Comparison of ENCODE assay signal across 8 mouse cellular contexts in genomic region chr7:25178317-25178716, GRCm38 (mm10). TPM values are rescaled to one million over a fixed set of nuclear protein-coding genes. Genes with fewer than 3 reads are reported as not detected.
DNase-seq lines count a peak whose midpoint lies in the region; ATAC-seq and TF ChIP-seq lines count a peak whose summit lies in the region.

No protein-coding gene starts in this region.

- no peak for TF ChIP-seq POLR2A in MEL (IDR thresholded peaks at IDR 0.05; ENCODE audit: control insufficient read depth in 1 of 2, insufficient read depth in 1 of 2, low read depth in 1 of 2, low read length in 2 of 2, poor library complexity in 1 of 2)

- no peak for ATAC-seq in forebrain, postnatal 0 days
- no peak for ATAC-seq in liver, postnatal 0 days

- no peak for TF ChIP-seq RAD21 in MEL (IDR thresholded peaks at IDR 0.05; ENCODE audit: low read depth, low read length)

- H3K79me2 ChIP-seq in MEL (ENCODE audit: control insufficient read depth, insufficient read depth, low read length, poor library complexity): no peaks in the 10 kb centered on the region; the same call in 1 of the 2 replicates

- H3K4me2 ChIP-seq in forebrain, postnatal 0 days (ENCODE audit: low read depth): peak overlapping the region; percentile 66
- H3K4me2 ChIP-seq in liver, postnatal 0 days (ENCODE audit: low read depth, low read length): 0 out of 2 replicates have a peak overlapping the region, but pooled peaks have one; percentile 65

- H3K4me3 ChIP-seq in heart, embryonic 10.5 days: peak overlapping the region; percentile 60
- peak overlapping the region; percentile 55 for H3K4me3 ChIP-seq in MEL (ENCODE audit: control insufficient read depth in 1 of 2, insufficient read depth in 1 of 2, low read depth in 2 of 2, low read length in 2 of 2)
- peak overlapping the region; percentile 71 for H3K4me3 ChIP-seq in forebrain, postnatal 0 days (ENCODE audit: low read depth, low read length)
- H3K4me3 ChIP-seq in liver, postnatal 0 days (ENCODE audit: low read depth, low read length): peak overlapping the region; percentile 42; the same call in 1 of the 2 replicates

- peaks cover 100% of the 10 kb centered on the region for H3K27me3 ChIP-seq in heart, embryonic 10.5 days (ENCODE audit: insufficient read depth, poor library complexity, severe bottlenecking)
- H3K27me3 ChIP-seq in MEL (ENCODE audit: control insufficient read depth in 1 of 2, insufficient read depth in 2 of 2, low read length in 2 of 2): no peaks in the 10 kb centered on the region; a peak in 1 of 4 replicates
- H3K27me3 ChIP-seq in forebrain, postnatal 0 days (ENCODE audit: insufficient read depth, low read length): peaks cover 8% of the 10 kb centered on the region; the same call in 1 of the 2 replicates
- peaks cover 73% of the 10 kb centered on the region for H3K27me3 ChIP-seq in liver, postnatal 0 days (ENCODE audit: insufficient read depth, low read length)

- no peaks in the 10 kb centered on the region for H3K9me3 ChIP-seq in heart, embryonic 10.5 days
- no peaks in the 10 kb centered on the region for H3K9me3 ChIP-seq in MEL (replicated peaks; ENCODE audit: insufficient read depth, low read length)
- no peaks in the 10 kb centered on the region for H3K9me3 ChIP-seq in forebrain, postnatal 0 days (ENCODE audit: low read length)
- no peaks in the 10 kb centered on the region for H3K9me3 ChIP-seq in liver, postnatal 0 days (ENCODE audit: low read length)

- H3K27ac ChIP-seq in heart, embryonic 10.5 days: no peak overlapping the region
- no peak overlapping the region for H3K27ac ChIP-seq in MEL (ENCODE audit: control insufficient read depth, low read depth, low read length)
- peak overlapping the region; percentile 99 for H3K27ac ChIP-seq in forebrain, postnatal 0 days (ENCODE audit: low read depth, low read length)
- H3K27ac ChIP-seq in liver, postnatal 0 days (ENCODE audit: low read depth): no peak overlapping the region

- 2% methylated on average over 15 of the region's 17 CpGs for WGBS in heart, embryonic 10.5 days
- WGBS in forebrain, postnatal 0 days: 1% methylated on average over 17 of the region's 17 CpGs
- 4% methylated on average over 16 of the region's 17 CpGs for WGBS in liver, postnatal 0 days (ENCODE audit: insufficient replicate concordance)

- no peaks in the 10 kb centered on the region for H3K36me3 ChIP-seq in heart, embryonic 10.5 days
- H3K36me3 ChIP-seq in MEL (ENCODE audit: control insufficient read depth in 1 of 2, insufficient read depth in 2 of 2, low read length in 2 of 2): peaks cover 0 to 2% of the 10 kb centered on the region in 2 experiments; a peak in 1 of 4 replicates
- no peaks in the 10 kb centered on the region for H3K36me3 ChIP-seq in forebrain, postnatal 0 days (ENCODE audit: insufficient read depth)
- no peaks in the 10 kb centered on the region for H3K36me3 ChIP-seq in liver, postnatal 0 days (replicated peaks; ENCODE audit: insufficient read depth, low read length)

- H3K9ac ChIP-seq in MEL (ENCODE audit: control insufficient read depth, low read depth, low read length, poor library complexity, severe bottlenecking): peak overlapping the region; percentile 80
- peak overlapping the region; percentile 97 for H3K9ac ChIP-seq in forebrain, postnatal 0 days
- H3K9ac ChIP-seq in liver, postnatal 0 days (replicated peaks): no peak overlapping the region

- no peak for TF ChIP-seq EP300 in MEL (IDR thresholded peaks at IDR 0.05; ENCODE audit: low read depth in 1 of 2, low read length in 2 of 2)
- no peak for TF ChIP-seq EP300 in liver, postnatal 0 days (IDR thresholded peaks at IDR 0.05; ENCODE audit: low read depth)

- DNase-seq in heart, embryonic 10.5 days (ENCODE audit: low spot score): no peak
- no peak for DNase-seq in heart, adult 8-10 months (ENCODE audit: low spot score)
- peak; percentile 42 for DNase-seq in MEL (ENCODE audit: low read depth, low spot score)
- DNase-seq in forebrain, postnatal 0 days: peak; percentile 62
- DNase-seq in liver, postnatal 0 days: no peak
- DNase-seq in ovary, adult 18-20 months (ENCODE audit: low spot score): no peak
- no peak for DNase-seq in thymus, postnatal 4 days
- DNase-seq in yolk sac, embryonic 10.5 days (ENCODE audit: low spot score): no peak

- no peak for TF ChIP-seq CTCF in MEL (IDR thresholded peaks at IDR 0.05 in 2 of 3, conservative IDR thresholded peaks at IDR 0.05 in 1 of 3; ENCODE audit: control insufficient read depth in 1 of 3, insufficient read depth in 1 of 3, low read depth in 2 of 3, low read length in 3 of 3, poor library complexity in 1 of 3, severe bottlenecking in 1 of 3)
- TF ChIP-seq CTCF in forebrain, postnatal 0 days (IDR thresholded peaks at IDR 0.05; ENCODE audit: low read depth): no peak
- no peak for TF ChIP-seq CTCF in liver, postnatal 0 days (IDR thresholded peaks at IDR 0.05; ENCODE audit: low read depth)

- H3K4me1 ChIP-seq in heart, embryonic 10.5 days: peaks cover 26% of the 10 kb centered on the region
- H3K4me1 ChIP-seq in MEL (ENCODE audit: control insufficient read depth in 1 of 2, insufficient read depth in 2 of 2, low read length in 2 of 2): peaks cover 0 to 6% of the 10 kb centered on the region in 2 experiments; a peak in 2 of 4 replicates
- H3K4me1 ChIP-seq in forebrain, postnatal 0 days (ENCODE audit: insufficient read depth): peaks cover 16% of the 10 kb centered on the region
- H3K4me1 ChIP-seq in liver, postnatal 0 days (ENCODE audit: insufficient read depth): peaks cover 8% of the 10 kb centered on the region

TF ChIP-seq in MEL, 35 proteins besides CTCF, POLR2A, EP300 and RAD21:
- TF ChIP-seq MAX (IDR thresholded peaks at IDR 0.05; ENCODE audit: low read length) (no peak), UBTF (IDR thresholded peaks at IDR 0.05; ENCODE audit: borderline replicate concordance, insufficient read depth, low read depth, low read length) (0 out of 2 replicates have a peak, but pooled peaks have one; percentile 3), ZNF384 (IDR thresholded peaks at IDR 0.05; ENCODE audit: low read depth, low read length) (peak; percentile 49; the same call in 1 of the 2 replicates)

RNA-seq across cellular contexts. Expression of gene Pou2f2, which starts 1.2 kb away (rescaled TPM):
- 0.73 and 0.74 TPM in 2 replicates for polyA plus RNA-seq in heart, embryonic 10.5 days (2016; fragmentation: Nextera tagmentation; extraction: Ambion mirVana)
- under 1 TPM; 0.49 to 0.72 (median 0.55) TPM for total RNA-seq in heart, adult 8-10 months (2022)
- 0.73 and 0.75 TPM in 2 replicates for total RNA-seq in MEL (2012; rRNA removed)
- 1 to 10 TPM in 1 of 2 experiments, not detected in 1; 6.4 TPM for polyA plus RNA-seq in MEL (2012; ENCODE audit: insufficient read depth in 1 of 2, insufficient read length in 2 of 2, low read depth in 1 of 2, low replicate concordance in 2 of 2, missing spikeins in 1 of 2)
- total RNA-seq in forebrain, postnatal 0 days (2014; rRNA removed): 5.8 and 6.0 TPM in 2 replicates
- polyA plus RNA-seq in forebrain, postnatal 0 days (2015; fragmentation: Nextera tagmentation; extraction: Ambion mirVana): 9.8 and 21.2 TPM in 2 replicates
- 2.0 and 2.9 TPM in 2 replicates for polyA plus RNA-seq in liver, postnatal 0 days (2015; fragmentation: Nextera tagmentation; extraction: Ambion mirVana)

RNA-seq across cellular contexts. Expression of gene Dedd2, which starts 42.1 kb away (rescaled TPM):
- polyA plus RNA-seq in heart, embryonic 10.5 days (2016; fragmentation: Nextera tagmentation; extraction: Ambion mirVana): 6.7 and 8.1 TPM in 2 replicates
- total RNA-seq in heart, adult 8-10 months (2022): 10 to 100 TPM; 14.0 to 23.0 (median 17.2) TPM
- total RNA-seq in MEL (2012; rRNA removed): 25.2 and 28.2 TPM in 2 replicates
- 10 to 100 TPM in 1 of 2 experiments, not detected in 1; 36.6 TPM for polyA plus RNA-seq in MEL (2012; ENCODE audit: insufficient read depth in 1 of 2, insufficient read length in 2 of 2, low read depth in 1 of 2, low replicate concordance in 2 of 2, missing spikeins in 1 of 2)
- total RNA-seq in forebrain, postnatal 0 days (2014; rRNA removed): 23.4 and 25.3 TPM in 2 replicates
- 14.9 and 17.3 TPM in 2 replicates for polyA plus RNA-seq in forebrain, postnatal 0 days (2015; fragmentation: Nextera tagmentation; extraction: Ambion mirVana)
- polyA plus RNA-seq in liver, postnatal 0 days (2015; fragmentation: Nextera tagmentation; extraction: Ambion mirVana): 19.2 and 21.1 TPM in 2 replicates

RNA-seq across cellular contexts. Expression of gene Zfp526, which starts 42.9 kb away (rescaled TPM):
- 2.5 and 3.0 TPM in 2 replicates for polyA plus RNA-seq in heart, embryonic 10.5 days (2016; fragmentation: Nextera tagmentation; extraction: Ambion mirVana)
- total RNA-seq in heart, adult 8-10 months (2022): 10 to 100 TPM in 2 of 4 experiments, 1 to 10 TPM in 2; 9.0 to 12.3 (median 9.9) TPM
- 8.4 and 9.5 TPM in 2 replicates for total RNA-seq in MEL (2012; rRNA removed)
- 10 to 100 TPM in 1 of 2 experiments, not detected in 1; 14.8 TPM for polyA plus RNA-seq in MEL (2012; ENCODE audit: insufficient read depth in 1 of 2, insufficient read length in 2 of 2, low read depth in 1 of 2, low replicate concordance in 2 of 2, missing spikeins in 1 of 2)
- 5.0 and 8.3 TPM in 2 replicates for total RNA-seq in forebrain, postnatal 0 days (2014; rRNA removed)
- 0.59 and 0.98 TPM in 2 replicates for polyA plus RNA-seq in forebrain, postnatal 0 days (2015; fragmentation: Nextera tagmentation; extraction: Ambion mirVana)
- polyA plus RNA-seq in liver, postnatal 0 days (2015; fragmentation: Nextera tagmentation; extraction: Ambion mirVana): 1.0 and 1.2 TPM in 2 replicates

RNA-seq across cellular contexts. Expression of gene Gsk3a, which starts 59.3 kb away (rescaled TPM):
- 8.2 and 11.9 TPM in 2 replicates for polyA plus RNA-seq in heart, embryonic 10.5 days (2016; fragmentation: Nextera tagmentation; extraction: Ambion mirVana)
- 10 to 100 TPM; 66.1 to 71.3 (median 68.3) TPM for total RNA-seq in heart, adult 8-10 months (2022)
- 59.8 and 61.5 TPM in 2 replicates for total RNA-seq in MEL (2012; rRNA removed)
- 100 to 1,000 TPM in 1 of 2 experiments, 10 to 100 TPM in 1; 86.6 to 149 TPM for polyA plus RNA-seq in MEL (2012; ENCODE audit: insufficient read depth in 1 of 2, insufficient read length in 2 of 2, low read depth in 1 of 2, low replicate concordance in 2 of 2, missing spikeins in 1 of 2)
- 150 and 154 TPM in 2 replicates for total RNA-seq in forebrain, postnatal 0 days (2014; rRNA removed)
- 21.0 and 21.5 TPM in 2 replicates for polyA plus RNA-seq in forebrain, postnatal 0 days (2015; fragmentation: Nextera tagmentation; extraction: Ambion mirVana)
- polyA plus RNA-seq in liver, postnatal 0 days (2015; fragmentation: Nextera tagmentation; extraction: Ambion mirVana): 4.3 and 5.1 TPM in 2 replicates

Comparison
In these comparisons a context has a peak if more than half of its experiments do, and no peak if none do; other contexts are left out.
1. DNase-seq: peak in MEL (single experiment) and forebrain, postnatal 0 days (single experiment); none in heart, embryonic 10.5 days (single experiment), heart, adult 8-10 months (single experiment), liver, postnatal 0 days (single experiment), ovary, adult 18-20 months (single experiment), thymus, postnatal 4 days (single experiment) and yolk sac, embryonic 10.5 days (single experiment).
2. Peak in every context shown above with its lines, with median percentiles within 50 percentile points of each other: H3K4me3 ChIP-seq.